Comparison of ENCODE assay signal across 14 mouse cellular contexts in genomic region chr2:25194006-25194405, GRCm38 (mm10). TPM values are rescaled to one million over a fixed set of nuclear protein-coding genes. Genes with fewer than 3 reads are reported as not detected.
A peak's percentile ranks its signal among the peaks of the same experiment; 100 is the strongest.
DNase-seq lines count a peak whose midpoint lies in the region; ATAC-seq and TF ChIP-seq lines count a peak whose summit lies in the region.
"Had no signal": no experiment of that assay in that cellular context is flagged by ENCODE, and none has a peak within 500 bp of the region (broad histone marks: within the 10 kb centered on the region; RNA-seq: fewer than 3 reads in every experiment).

No protein-coding gene starts in this region.

- no peak overlapping the region for H3K9ac ChIP-seq in hindbrain, embryonic 14.5 days
- H3K9ac ChIP-seq in intestine, embryonic 16.5 days (ENCODE audit: low read depth, low read length): peak overlapping the region; percentile 68
- H3K9ac ChIP-seq in stomach, postnatal 0 days (ENCODE audit: low read length): peak overlapping the region; percentile 27; the same call in 1 of the 2 replicates
- H3K9ac ChIP-seq: midbrain, embryonic 15.5 days had no signal

- TF ChIP-seq POLR2A in spleen, adult 2 months (IDR thresholded peaks at IDR 0.05; ENCODE audit: low read depth, low read length): no peak

- no peak overlapping the region for H3K27ac ChIP-seq in hindbrain, embryonic 14.5 days
- no peak overlapping the region for H3K27ac ChIP-seq in hindbrain, embryonic 10.5 days
- H3K27ac ChIP-seq in spleen, adult 2 months (ENCODE audit: insufficient read depth, low read length): peak overlapping the region; percentile 98
- peak overlapping the region; percentile 84; the same call in 1 of the 2 replicates for H3K27ac ChIP-seq in intestine, embryonic 16.5 days (ENCODE audit: low read length)
- peak overlapping the region; percentile 82 for H3K27ac ChIP-seq in stomach, postnatal 0 days (replicated peaks)
- H3K27ac ChIP-seq: forebrain, embryonic 10.5 days; limb, embryonic 13.5 days; midbrain, embryonic 15.5 days had no signal

- no peaks in the 10 kb centered on the region for H3K9me3 ChIP-seq in hindbrain, embryonic 14.5 days (ENCODE audit: control insufficient read depth, low read length)
- H3K9me3 ChIP-seq in hindbrain, embryonic 10.5 days: no peaks in the 10 kb centered on the region
- H3K9me3 ChIP-seq in intestine, embryonic 16.5 days (ENCODE audit: control insufficient read depth, low read length): no peaks in the 10 kb centered on the region
- H3K9me3 ChIP-seq in stomach, postnatal 0 days (ENCODE audit: control insufficient read depth, low read length): no peaks in the 10 kb centered on the region
- H3K9me3 ChIP-seq: forebrain, embryonic 10.5 days; limb, embryonic 13.5 days; midbrain, embryonic 15.5 days had no signal

- no peak for TF ChIP-seq EP300 in stomach, postnatal 0 days (optimal IDR thresholded peaks at IDR 0.05)

- H3K27me3 ChIP-seq in hindbrain, embryonic 14.5 days (ENCODE audit: control insufficient read depth, insufficient read depth, low read length): peaks cover 25% of the 10 kb centered on the region
- H3K27me3 ChIP-seq in hindbrain, embryonic 10.5 days (ENCODE audit: insufficient read depth, poor library complexity, severe bottlenecking): peaks cover 43% of the 10 kb centered on the region
- no peaks in the 10 kb centered on the region for H3K27me3 ChIP-seq in spleen, adult 2 months (ENCODE audit: control insufficient read depth, insufficient read depth, low read length)
- no peaks in the 10 kb centered on the region for H3K27me3 ChIP-seq in intestine, embryonic 16.5 days (replicated peaks; ENCODE audit: control insufficient read depth, insufficient read depth, low read length)
- H3K27me3 ChIP-seq in stomach, postnatal 0 days (ENCODE audit: control insufficient read depth, insufficient read depth, low read length): no peaks in the 10 kb centered on the region
- H3K27me3 ChIP-seq: Patski had no signal

- WGBS in hindbrain, embryonic 14.5 days: 78% methylated on average over 5 of the region's 5 CpGs
- 77% methylated on average over 5 of the region's 5 CpGs for WGBS in hindbrain, embryonic 10.5 days
- 29% methylated on average over 5 of the region's 5 CpGs for WGBS in spleen, adult 2 months
- 77% methylated on average over 5 of the region's 5 CpGs for WGBS in intestine, embryonic 16.5 days
- WGBS in stomach, postnatal 0 days: 58% methylated on average over 5 of the region's 5 CpGs

- H3K36me3 ChIP-seq in hindbrain, embryonic 14.5 days (replicated peaks; ENCODE audit: control insufficient read depth, insufficient read depth): peaks cover 11% of the 10 kb centered on the region
- peaks cover 8% of the 10 kb centered on the region for H3K36me3 ChIP-seq in hindbrain, embryonic 10.5 days
- H3K36me3 ChIP-seq in spleen, adult 2 months (ENCODE audit: control insufficient read depth, insufficient read depth, low read length): peaks cover 5% of the 10 kb centered on the region; the same call in 1 of the 2 replicates
- no peaks in the 10 kb centered on the region for H3K36me3 ChIP-seq in intestine, embryonic 16.5 days (ENCODE audit: control insufficient read depth, insufficient read depth, low read length)
- H3K36me3 ChIP-seq in stomach, postnatal 0 days (ENCODE audit: control insufficient read depth, insufficient read depth, low read length): no peaks in the 10 kb centered on the region

- no peak overlapping the region for H3K4me3 ChIP-seq in hindbrain, embryonic 14.5 days (replicated peaks; ENCODE audit: low read length)
- H3K4me3 ChIP-seq in hindbrain, embryonic 10.5 days: no peak overlapping the region
- H3K4me3 ChIP-seq in spleen, adult 2 months (ENCODE audit: extremely low read depth, insufficient read depth, insufficient read length): peak overlapping the region; percentile 78; the same call in 1 of the 2 replicates
- peak overlapping the region; percentile 54 for H3K4me3 ChIP-seq in intestine, embryonic 16.5 days (ENCODE audit: low read length)
- H3K4me3 ChIP-seq in stomach, postnatal 0 days (ENCODE audit: low read depth, low read length): no peak overlapping the region
- H3K4me3 ChIP-seq: forebrain, embryonic 10.5 days; limb, embryonic 13.5 days; midbrain, embryonic 15.5 days had no signal

- H3K4me2 ChIP-seq in hindbrain, embryonic 14.5 days (replicated peaks): no peak overlapping the region
- peak overlapping the region; percentile 76 for H3K4me2 ChIP-seq in intestine, embryonic 16.5 days (ENCODE audit: low read depth, low read length)
- H3K4me2 ChIP-seq in stomach, postnatal 0 days (replicated peaks; ENCODE audit: low read depth): 0 out of 2 replicates have a peak overlapping the region, but pooled peaks have one; percentile 11
- H3K4me2 ChIP-seq: midbrain, embryonic 15.5 days had no signal

- ATAC-seq in hindbrain, embryonic 14.5 days (ENCODE audit: low FRiP score): 0 out of 2 replicates have a peak, but pooled peaks have one; percentile 18
- no peak for ATAC-seq in intestine, embryonic 16.5 days
- no peak for ATAC-seq in stomach, postnatal 0 days (ENCODE audit: low FRiP score, low TSS enrichment)

- DNase-seq in hindbrain, embryonic 14.5 days (ENCODE audit: low spot score): no peak
- DNase-seq in hindbrain, embryonic 10.5 days (ENCODE audit: low spot score): no peak
- DNase-seq in spleen, adult 2 months (ENCODE audit: low read depth in 1 of 2, low spot score in 2 of 2): no peak
- no peak for DNase-seq in spleen, postnatal 14 days (ENCODE audit: low spot score in 2 of 2)
- DNase-seq in stomach, postnatal 0 days (ENCODE audit: low spot score): no peak
- no peak for DNase-seq in adrenal gland, postnatal 10 days

- no peaks in the 10 kb centered on the region for H3K4me1 ChIP-seq in hindbrain, embryonic 14.5 days (replicated peaks; ENCODE audit: control insufficient read depth, insufficient read depth, low read length)
- peaks cover 34% of the 10 kb centered on the region for H3K4me1 ChIP-seq in hindbrain, embryonic 10.5 days (replicated peaks)
- peaks cover 21% of the 10 kb centered on the region; the same call in 1 of the 2 replicates for H3K4me1 ChIP-seq in spleen, adult 2 months (ENCODE audit: control insufficient read depth, insufficient read depth, insufficient read length)
- H3K4me1 ChIP-seq in intestine, embryonic 16.5 days (ENCODE audit: control insufficient read depth, insufficient read depth, low read length): peaks cover 31% of the 10 kb centered on the region
- H3K4me1 ChIP-seq in stomach, postnatal 0 days (replicated peaks; ENCODE audit: control insufficient read depth, insufficient read depth): peaks cover 4% of the 10 kb centered on the region; the same call in 1 of the 2 replicates

- no peak for TF ChIP-seq CTCF in spleen, adult 2 months (IDR thresholded peaks at IDR 0.05; ENCODE audit: extremely low read depth, insufficient read depth, insufficient read length, insufficient replicate concordance)
- no peak for TF ChIP-seq CTCF in stomach, postnatal 0 days (IDR thresholded peaks at IDR 0.05; ENCODE audit: low read depth)

RNA-seq across cellular contexts. Expression of gene Tor4a, which starts 2.7 kb away (rescaled TPM):
- 2.0 and 2.2 TPM in 2 replicates for polyA plus RNA-seq in hindbrain, embryonic 14.5 days (2014; fragmentation: Nextera tagmentation; extraction: Ambion mirVana)
- 2.6 and 2.7 TPM in 2 replicates for polyA plus RNA-seq in hindbrain, embryonic 10.5 days (2016; fragmentation: Nextera tagmentation; extraction: Ambion mirVana)
- 77.5 and 104 TPM in 2 replicates for polyA plus RNA-seq in spleen, adult 2 months (2012; rRNA removed)
- polyA plus RNA-seq in intestine, embryonic 16.5 days (2015; fragmentation: Nextera tagmentation; extraction: Ambion mirVana): 23.0 and 23.4 TPM in 2 replicates
- 13.1 and 13.7 TPM in 2 replicates for polyA plus RNA-seq in stomach, postnatal 0 days (2015; fragmentation: Nextera tagmentation; extraction: Ambion mirVana)
- 10 to 100 TPM; 13.9 to 19.5 TPM for total RNA-seq in adrenal gland, postnatal 10 days (2021)

RNA-seq across cellular contexts. Expression of gene Nrarp, which starts 13.4 kb away (rescaled TPM):
- 15.6 and 19.9 TPM in 2 replicates for polyA plus RNA-seq in hindbrain, embryonic 14.5 days (2014; fragmentation: Nextera tagmentation; extraction: Ambion mirVana)
- 77.4 and 108 TPM in 2 replicates for polyA plus RNA-seq in hindbrain, embryonic 10.5 days (2016; fragmentation: Nextera tagmentation; extraction: Ambion mirVana)
- 8.0 and 13.8 TPM in 2 replicates for polyA plus RNA-seq in spleen, adult 2 months (2012; rRNA removed)
- 11.0 and 14.4 TPM in 2 replicates for polyA plus RNA-seq in intestine, embryonic 16.5 days (2015; fragmentation: Nextera tagmentation; extraction: Ambion mirVana)
- polyA plus RNA-seq in stomach, postnatal 0 days (2015; fragmentation: Nextera tagmentation; extraction: Ambion mirVana): 25.3 and 25.6 TPM in 2 replicates
- 10 to 100 TPM; 15.1 to 15.5 TPM for total RNA-seq in adrenal gland, postnatal 10 days (2021)

RNA-seq across cellular contexts. Expression of gene Nelfb, which starts 17.3 kb away (rescaled TPM):
- 88.0 and 91.6 TPM in 2 replicates for polyA plus RNA-seq in hindbrain, embryonic 14.5 days (2014; fragmentation: Nextera tagmentation; extraction: Ambion mirVana)
- 123 and 132 TPM in 2 replicates for polyA plus RNA-seq in hindbrain, embryonic 10.5 days (2016; fragmentation: Nextera tagmentation; extraction: Ambion mirVana)
- 61.6 and 68.1 TPM in 2 replicates for polyA plus RNA-seq in spleen, adult 2 months (2012; rRNA removed)
- 99.9 and 102 TPM in 2 replicates for polyA plus RNA-seq in intestine, embryonic 16.5 days (2015; fragmentation: Nextera tagmentation; extraction: Ambion mirVana)
- polyA plus RNA-seq in stomach, postnatal 0 days (2015; fragmentation: Nextera tagmentation; extraction: Ambion mirVana): 58.6 and 59.1 TPM in 2 replicates
- total RNA-seq in adrenal gland, postnatal 10 days (2021): 10 to 100 TPM; 46.3 to 48.8 TPM

RNA-seq across cellular contexts. Expression of gene Stpg3, which starts 20.4 kb away (rescaled TPM):
- polyA plus RNA-seq in hindbrain, embryonic 14.5 days (2014; fragmentation: Nextera tagmentation; extraction: Ambion mirVana): not detected in 2 replicates
- not detected in 2 replicates for polyA plus RNA-seq in hindbrain, embryonic 10.5 days (2016; fragmentation: Nextera tagmentation; extraction: Ambion mirVana)
- polyA plus RNA-seq in spleen, adult 2 months (2012; rRNA removed): 0.05 TPM in 1 of 2 replicates, not detected in the other
- polyA plus RNA-seq in intestine, embryonic 16.5 days (2015; fragmentation: Nextera tagmentation; extraction: Ambion mirVana): not detected in 2 replicates
- polyA plus RNA-seq in stomach, postnatal 0 days (2015; fragmentation: Nextera tagmentation; extraction: Ambion mirVana): not detected in 2 replicates
- total RNA-seq in adrenal gland, postnatal 10 days (2021): not detected
- total RNA-seq: common myeloid progenitor, adult 5-6 weeks; gastrocnemius, postnatal 36 days had no signal
- polyA plus RNA-seq: forebrain, embryonic 10.5 days; midbrain, embryonic 15.5 days; urinary bladder, adult 2 months had no signal

RNA-seq across cellular contexts. Expression of gene Fam166a, which starts 24.5 kb away (rescaled TPM):
- polyA plus RNA-seq in hindbrain, embryonic 14.5 days (2014; fragmentation: Nextera tagmentation; extraction: Ambion mirVana): not detected in 2 replicates
- not detected in 2 replicates for polyA plus RNA-seq in hindbrain, embryonic 10.5 days (2016; fragmentation: Nextera tagmentation; extraction: Ambion mirVana)
- 0.11 and 0.16 TPM in 2 replicates for polyA plus RNA-seq in spleen, adult 2 months (2012; rRNA removed)
- polyA plus RNA-seq in intestine, embryonic 16.5 days (2015; fragmentation: Nextera tagmentation; extraction: Ambion mirVana): 0.12 and 0.62 TPM in 2 replicates
- 0.92 TPM in 1 of 2 replicates, not detected in the other for polyA plus RNA-seq in stomach, postnatal 0 days (2015; fragmentation: Nextera tagmentation; extraction: Ambion mirVana)
- total RNA-seq in adrenal gland, postnatal 10 days (2021): not detected
- total RNA-seq: common myeloid progenitor, adult 5-6 weeks; gastrocnemius, postnatal 36 days had no signal
- polyA plus RNA-seq: limb, embryonic 13.5 days had no signal

Comparison
In these comparisons a context has a peak if more than half of its experiments do, and no peak if none do; other contexts are left out.
1. H3K27ac ChIP-seq: peak in spleen, adult 2 months (single experiment), intestine, embryonic 16.5 days (single experiment) and stomach, postnatal 0 days (single experiment); none in hindbrain, embryonic 14.5 days (single experiment) and hindbrain, embryonic 10.5 days (single experiment).
2. H3K4me3 ChIP-seq: peak in spleen, adult 2 months (single experiment) and intestine, embryonic 16.5 days (single experiment); none in hindbrain, embryonic 14.5 days (single experiment), hindbrain, embryonic 10.5 days (single experiment) and stomach, postnatal 0 days (single experiment).